Mouse (Mus musculus) thymus, postnatal 10 days (tissue): ENCODE measurements at regions not wholly inside any gene's neighbourhood (a gene's known extent, or its start where the extent isn't known, plus 50 kb on each side); places are given as distances from the start of the nearest gene placed in this dataset.

Experiments
- DNase-seq, 2 experiments: peaks; one replicate each; pipeline ENCODE4 v3.0.0; 2021; ENCODE audit warnings: low spot score in 2 of 2

GRCm38 (mm10) chr1:143946933-143947332, 57.0 kb downstream of the Rgs2 start:
- no peak for DNase-seq

- no peak for DNase-seq
Observed at GRCm38 (mm10) chr1:143941465-143941864, 62.5 kb downstream of the Rgs2 start.

GRCm38 (mm10) chr1:143939511-143939910, 64.5 kb downstream of the Rgs2 start:
- no peak for DNase-seq

GRCm38 (mm10) chr1:143938569-143938968, 65.4 kb downstream of the Rgs2 start:
- no peak for DNase-seq

- no peak for DNase-seq
Observed at GRCm38 (mm10) chr1:143930798-143931197, 73.2 kb downstream of the Rgs2 start.

- DNase-seq, result no peak
Observed at GRCm38 (mm10) chr1:143929567-143930165, 74.3 kb downstream of the Rgs2 start.

GRCm38 (mm10) chr1:143922499-143922898, 81.5 kb downstream of the Rgs2 start:
- DNase-seq, result no peak

GRCm38 (mm10) chr1:143920256-143920655, 83.7 kb downstream of the Rgs2 start:
- no peak for DNase-seq

- DNase-seq, result peak; percentile 64 to 72
Observed at GRCm38 (mm10) chr1:143918949-143919348, 85.0 kb downstream of the Rgs2 start.

- peak; percentile 4 to 15 for DNase-seq
Observed at GRCm38 (mm10) chr1:143918146-143918774, 85.7 kb downstream of the Rgs2 start.

GRCm38 (mm10) chr1:143917623-143918022, 86.3 kb downstream of the Rgs2 start:
- peak; percentile 55 to 59 for DNase-seq

- peak; percentile 44 for DNase-seq
Observed at GRCm38 (mm10) chr1:143916587-143916986, 87.4 kb downstream of the Rgs2 start.

- no peak for DNase-seq
Observed at GRCm38 (mm10) chr1:143912586-143912985, 91.4 kb downstream of the Rgs2 start.

GRCm38 (mm10) chr1:143911230-143911629, 92.7 kb downstream of the Rgs2 start:
- DNase-seq, result no peak

GRCm38 (mm10) chr1:143910530-143910929, 93.4 kb downstream of the Rgs2 start:
- no peak for DNase-seq

GRCm38 (mm10) chr1:143907312-143907711, 96.6 kb downstream of the Rgs2 start:
- no peak for DNase-seq

GRCm38 (mm10) chr1:143906881-143907280, 97.1 kb downstream of the Rgs2 start:
- DNase-seq, result no peak

- DNase-seq, result no peak
Observed at GRCm38 (mm10) chr1:143903985-143904384, 100.0 kb downstream of the Rgs2 start.

GRCm38 (mm10) chr1:143903234-143903633, 100.7 kb downstream of the Rgs2 start:
- no peak for DNase-seq

GRCm38 (mm10) chr1:143901127-143901920, 102.6 kb downstream of the Rgs2 start:
- no peak for DNase-seq

- no peak for DNase-seq
Observed at GRCm38 (mm10) chr1:143888510-143888909, 111.4 kb downstream of the Uchl5 start.

GRCm38 (mm10) chr1:143888065-143888464, 111.0 kb downstream of the Uchl5 start:
- no peak for DNase-seq

GRCm38 (mm10) chr1:143886014-143886413, 108.9 kb downstream of the Uchl5 start:
- DNase-seq, result no peak
